Mouse (Mus musculus) heart, postnatal 0 days (tissue): ENCODE data around the gene Ccl5.

Experiments used
- CTCF ChIP-seq: IDR thresholded peaks from 2 replicates; pipeline ENCODE4 v1.5.1; 2016; ENCODE audit warnings: antibody characterized with exemption, control low read depth, low read depth
- EP300 ChIP-seq: IDR thresholded peaks from 2 replicates; pipeline ENCODE4 v1.6.1; 2016; ENCODE audit warnings: antibody characterized with exemption, low read depth

- no peak for TF ChIP-seq CTCF
- TF ChIP-seq EP300, result no peak
Observed at GRCm38 (mm10) chr11:83568786-83569185, 38.5 kb upstream of the Ccl5 start.
